Mouse (Mus musculus) liver, adult 2 months (tissue): Measurements from ENCODE around the gene Dbt.

Experiments
- CTCF ChIP-seq: fragments of 200-500 bp; IDR thresholded peaks from 2 replicates; pipeline ENCODE4 v1.5.1; 2011; ENCODE audit warnings: low read depth, low read length, control low read depth
- POLR2A ChIP-seq: fragments of 200-500 bp; IDR thresholded peaks from 2 replicates; pipeline ENCODE4 v1.6.1; 2011; ENCODE audit warnings: low read length, control low read depth; ENCODE audit not compliant: insufficient read depth; ENCODE audit errors: extremely low read depth

DNA sequence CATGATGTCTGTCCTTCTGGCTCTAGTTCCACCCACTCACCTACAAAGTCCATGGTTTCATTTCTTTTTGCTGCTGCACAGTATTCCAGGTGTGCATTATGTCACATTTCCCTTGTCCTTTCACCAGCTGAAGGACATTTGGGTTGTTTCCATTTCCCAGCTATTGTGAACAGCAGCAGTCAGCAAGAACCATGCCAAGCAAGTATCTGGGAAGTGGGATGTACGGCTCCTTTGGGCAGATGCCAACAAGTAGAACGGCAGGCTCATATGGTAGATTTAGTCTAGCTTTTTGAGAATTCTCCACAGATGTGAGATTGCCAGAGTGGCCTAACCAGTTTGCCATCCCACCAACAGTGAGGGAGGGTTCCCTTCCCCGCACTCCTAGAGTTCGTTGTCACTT is 18.0 kb downstream of the Dbt start:
- TF ChIP-seq CTCF (no peak), POLR2A (no peak)
